In genomic region chr7:16809739-16810138, GRCm38 (mm10) we compare ENCODE assay signal across 7 mouse cellular contexts. TPM values are rescaled to one million over a fixed set of nuclear protein-coding genes. Genes with fewer than 3 reads are reported as not detected.
DNase-seq lines count a peak whose midpoint lies in the region; ATAC-seq and TF ChIP-seq lines count a peak whose summit lies in the region.

No protein-coding gene starts in this region.

- no peak overlapping the region for H3K27ac ChIP-seq in ES-E14 (ENCODE audit: insufficient read depth, low read depth, low read length, poor library complexity, severe bottlenecking)
- H3K27ac ChIP-seq in bone marrow macrophage, adult 2 months (ENCODE audit: insufficient read depth, low read depth, low read length): no peak overlapping the region
- H3K27ac ChIP-seq in embryonic facial prominence, embryonic 15.5 days (replicated peaks): no peak overlapping the region

- H3K4me2 ChIP-seq in embryonic facial prominence, embryonic 15.5 days (replicated peaks): no peak overlapping the region

- H3K9me3 ChIP-seq in ES-E14 (ENCODE audit: control insufficient read depth, insufficient read depth, low read depth, low read length): no peaks in the 10 kb centered on the region
- no peaks in the 10 kb centered on the region for H3K9me3 ChIP-seq in embryonic facial prominence, embryonic 15.5 days (replicated peaks)

- H3K36me3 ChIP-seq in ES-E14 (ENCODE audit: control insufficient read depth, insufficient read depth, low read length, poor library complexity, severe bottlenecking): no peaks in the 10 kb centered on the region; the same call in 1 of the 2 replicates
- peaks cover 45% of the 10 kb centered on the region for H3K36me3 ChIP-seq in embryonic facial prominence, embryonic 15.5 days

- 0 out of 4 replicates have a peak, but pooled peaks cover 0 to 1% of the 10 kb centered on the region in 2 experiments for H3K4me1 ChIP-seq in ES-E14 (ENCODE audit: control insufficient read depth in 2 of 2, insufficient read depth in 2 of 2, low read length in 2 of 2, poor library complexity in 1 of 2)
- H3K4me1 ChIP-seq in bone marrow macrophage, adult 2 months (ENCODE audit: control insufficient read depth, insufficient read depth, low read length): no peaks in the 10 kb centered on the region
- peaks cover 22% of the 10 kb centered on the region for H3K4me1 ChIP-seq in embryonic facial prominence, embryonic 15.5 days

- TF ChIP-seq POLR2A in bone marrow macrophage, adult 2 months (IDR thresholded peaks at IDR 0.05; ENCODE audit: borderline replicate concordance, low read depth, low read length): no peak

- DNase-seq in ES-E14 (ENCODE audit: low read depth, low spot score): peak; percentile 76
- peak; percentile 81 for DNase-seq in heart, postnatal 4 days
- DNase-seq in left cerebral cortex, adult 18-20 months (ENCODE audit: low spot score in 2 of 2): peak; percentile 81 to 82
- DNase-seq in right cerebral cortex, postnatal 4 days: peak; percentile 65

- H3K4me3 ChIP-seq in ES-E14 (ENCODE audit: insufficient read depth in 1 of 2, low read depth in 1 of 2, low read length in 2 of 2, poor library complexity in 1 of 2, severe bottlenecking in 1 of 2): no peak overlapping the region
- H3K4me3 ChIP-seq in bone marrow macrophage, adult 2 months (ENCODE audit: insufficient read depth, low read length): no peak overlapping the region
- no peak overlapping the region for H3K4me3 ChIP-seq in embryonic facial prominence, embryonic 15.5 days (replicated peaks)

- peak; percentile 56 for TF ChIP-seq CTCF in bone marrow macrophage, adult 2 months (IDR thresholded peaks at IDR 0.05; ENCODE audit: low read depth, low read length)

- in situ Hi-C loops in ES-E14 (cut with MboI; ENCODE audit: low sequenced_read_pairs in 2 of 2, unreplicated experiment in 2 of 2): loop anchor here in 1 of 2 experiments (25.0 kb wide), 1 partner anchor 103 kb away; the partner anchor contains the start of genes Calm3 and Ptgir

- no peak overlapping the region; the same call in 1 of the 2 replicates for H3K9ac ChIP-seq in ES-E14 (ENCODE audit: insufficient read depth, low read depth, low read length, poor library complexity, severe bottlenecking)
- H3K9ac ChIP-seq in embryonic facial prominence, embryonic 15.5 days: no peak overlapping the region

- 33% methylated on average over 10 of the region's 10 CpGs for WGBS in embryonic facial prominence, embryonic 15.5 days

- ATAC-seq in embryonic facial prominence, embryonic 15.5 days (ENCODE audit: insufficient number of reproducible peaks, low FRiP score, low TSS enrichment, low read depth): peak; percentile 16; the same call in 1 of the 2 replicates
- ATAC-seq in megakaryocyte progenitor cell, adult 5-6 weeks (replicated peaks; ENCODE audit: poor library complexity): peak; percentile 82

- peaks cover 17% of the 10 kb centered on the region for H3K27me3 ChIP-seq in embryonic facial prominence, embryonic 15.5 days

TF ChIP-seq in ES-E14, 5 proteins besides CTCF, POLR2A, EP300 and RAD21:
- TF ChIP-seq ZC3H11A (IDR thresholded peaks at IDR 0.05; ENCODE audit: borderline replicate concordance, low read depth, low read length) (no peak), CHD2 (IDR thresholded peaks at IDR 0.05; ENCODE audit: low read depth, low read length) (no peak), ZNF384 (IDR thresholded peaks at IDR 0.05; ENCODE audit: low read depth, low read length) (no peak), MAFK (IDR thresholded peaks at IDR 0.05; ENCODE audit: insufficient read depth, low read depth, low read length) (no peak), HCFC1 (IDR thresholded peaks at IDR 0.05; ENCODE audit: borderline replicate concordance, insufficient read depth, low read length) (no peak)

RNA-seq across cellular contexts. Expression of gene Strn4, which starts 6.0 kb away (rescaled TPM):
- total RNA-seq in ES-E14 (2012; rRNA removed): 76.0 and 105 TPM in 2 replicates
- 56.6 and 58.1 TPM in 2 replicates for polyA plus RNA-seq in bone marrow macrophage, adult 2 months (2012; ENCODE audit: insufficient read depth, insufficient read length, missing spikeins)
- polyA plus RNA-seq in embryonic facial prominence, embryonic 15.5 days (2015; fragmentation: Nextera tagmentation; extraction: Ambion mirVana): 108 and 114 TPM in 2 replicates
- total RNA-seq in heart, postnatal 4 days (2021): 10 to 100 TPM; 87.0 to 99.9 TPM
- 100 to 1,000 TPM; 258 to 281 TPM for total RNA-seq in left cerebral cortex, adult 18-20 months (2021)
- total RNA-seq in megakaryocyte progenitor cell, adult 5-6 weeks (2015): 28.2 and 39.0 TPM in 2 replicates
- total RNA-seq in megakaryocyte progenitor cell, adult 5-6 weeks (2017): 40.0 and 43.5 TPM in 2 replicates

RNA-seq across cellular contexts. Expression of gene Fkrp, which starts 6.8 kb away (rescaled TPM):
- 12.8 and 18.5 TPM in 2 replicates for total RNA-seq in ES-E14 (2012; rRNA removed)
- polyA plus RNA-seq in bone marrow macrophage, adult 2 months (2012; ENCODE audit: insufficient read depth, insufficient read length, missing spikeins): 21.9 and 25.1 TPM in 2 replicates
- polyA plus RNA-seq in embryonic facial prominence, embryonic 15.5 days (2015; fragmentation: Nextera tagmentation; extraction: Ambion mirVana): 27.8 and 30.3 TPM in 2 replicates
- 10 to 100 TPM; 45.0 to 49.2 TPM for total RNA-seq in heart, postnatal 4 days (2021)
- 10 to 100 TPM; 51.3 to 56.2 TPM for total RNA-seq in left cerebral cortex, adult 18-20 months (2021)
- total RNA-seq in megakaryocyte progenitor cell, adult 5-6 weeks (2015): 11.5 and 13.1 TPM in 2 replicates
- 9.8 and 14.3 TPM in 2 replicates for total RNA-seq in megakaryocyte progenitor cell, adult 5-6 weeks (2017)

RNA-seq across cellular contexts. Expression of gene Slc1a5, which starts 28.6 kb away (rescaled TPM):
- 72.0 and 156 TPM in 2 replicates for total RNA-seq in ES-E14 (2012; rRNA removed)
- 24.9 and 25.0 TPM in 2 replicates for polyA plus RNA-seq in bone marrow macrophage, adult 2 months (2012; ENCODE audit: insufficient read depth, insufficient read length, missing spikeins)
- 34.5 and 35.5 TPM in 2 replicates for polyA plus RNA-seq in embryonic facial prominence, embryonic 15.5 days (2015; fragmentation: Nextera tagmentation; extraction: Ambion mirVana)
- total RNA-seq in heart, postnatal 4 days (2021): 10 to 100 TPM; 28.4 to 28.7 TPM
- 1 to 10 TPM; 2.9 to 4.2 TPM for total RNA-seq in left cerebral cortex, adult 18-20 months (2021)
- total RNA-seq in megakaryocyte progenitor cell, adult 5-6 weeks (2015): 73.2 and 79.5 TPM in 2 replicates
- total RNA-seq in megakaryocyte progenitor cell, adult 5-6 weeks (2017): 39.1 and 48.3 TPM in 2 replicates

RNA-seq across cellular contexts. Expression of gene Prkd2, which starts 33.0 kb away (rescaled TPM):
- total RNA-seq in ES-E14 (2012; rRNA removed): 5.7 and 6.9 TPM in 2 replicates
- 9.8 and 11.2 TPM in 2 replicates for polyA plus RNA-seq in bone marrow macrophage, adult 2 months (2012; ENCODE audit: insufficient read depth, insufficient read length, missing spikeins)
- polyA plus RNA-seq in embryonic facial prominence, embryonic 15.5 days (2015; fragmentation: Nextera tagmentation; extraction: Ambion mirVana): 22.1 and 23.0 TPM in 2 replicates
- total RNA-seq in heart, postnatal 4 days (2021): 10 to 100 TPM; 23.0 to 23.4 TPM
- 1 to 10 TPM; 5.6 to 7.8 TPM for total RNA-seq in left cerebral cortex, adult 18-20 months (2021)
- total RNA-seq in megakaryocyte progenitor cell, adult 5-6 weeks (2015): 6.2 and 8.8 TPM in 2 replicates
- total RNA-seq in megakaryocyte progenitor cell, adult 5-6 weeks (2017): 6.0 and 8.8 TPM in 2 replicates

Comparison
In these comparisons a context has a peak if more than half of its experiments do, and no peak if none do; other contexts are left out.
1. RNA of gene Slc1a5, which starts 28.6 kb away (total RNA-seq): 39.1 to 79.5 TPM in megakaryocyte progenitor cell, adult 5-6 weeks, 72.0 to 156 TPM in ES-E14 and 28.4 to 28.7 TPM in heart, postnatal 4 days; 2.9 to 4.2 TPM in left cerebral cortex, adult 18-20 months; every median in the first group is over 4 times any median in the second.
2. Peak in every context shown above with its lines, with median percentiles within 50 percentile points of each other: DNase-seq.